Mouse (Mus musculus) heart, postnatal 0 days (tissue): ENCODE results near the gene Cartpt.
"Not testable (repeated sequence)": the region's sequence is repeated elsewhere in the genome, so short reads cannot be mapped to it uniquely, and the experiment has no call there.

Source experiments
- CTCF ChIP-seq: IDR thresholded peaks from 2 replicates; pipeline ENCODE4 v1.5.1; 2016; ENCODE audit warnings: antibody characterized with exemption, control low read depth, low read depth
- EP300 ChIP-seq: IDR thresholded peaks from 2 replicates; pipeline ENCODE4 v1.6.1; 2016; ENCODE audit warnings: antibody characterized with exemption, low read depth

DNA sequence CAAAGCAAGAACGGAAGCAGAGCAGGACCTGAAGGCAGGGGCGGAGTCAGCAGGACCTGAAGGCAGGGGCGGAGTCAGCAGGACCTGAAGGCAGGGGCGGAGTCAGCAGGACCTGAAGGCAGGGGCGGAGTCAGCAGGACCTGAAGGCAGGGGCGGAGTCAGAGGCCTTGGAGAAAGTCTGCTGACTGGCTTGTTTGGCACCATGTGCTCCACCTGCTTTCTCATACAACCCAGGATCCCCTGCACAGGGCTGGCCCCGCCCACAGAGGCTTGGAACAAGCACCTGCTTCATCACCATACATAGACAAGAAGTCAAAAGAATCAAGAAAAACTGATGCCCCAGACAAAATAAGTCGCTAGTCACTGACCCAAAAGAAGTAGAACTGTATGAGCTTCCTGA lies 19.1 kb downstream of the Cartpt start:
- not testable (repeated sequence) for TF ChIP-seq CTCF, EP300
